ENCODE assay signal across 22 mouse cellular contexts in the genomic region with DNA sequence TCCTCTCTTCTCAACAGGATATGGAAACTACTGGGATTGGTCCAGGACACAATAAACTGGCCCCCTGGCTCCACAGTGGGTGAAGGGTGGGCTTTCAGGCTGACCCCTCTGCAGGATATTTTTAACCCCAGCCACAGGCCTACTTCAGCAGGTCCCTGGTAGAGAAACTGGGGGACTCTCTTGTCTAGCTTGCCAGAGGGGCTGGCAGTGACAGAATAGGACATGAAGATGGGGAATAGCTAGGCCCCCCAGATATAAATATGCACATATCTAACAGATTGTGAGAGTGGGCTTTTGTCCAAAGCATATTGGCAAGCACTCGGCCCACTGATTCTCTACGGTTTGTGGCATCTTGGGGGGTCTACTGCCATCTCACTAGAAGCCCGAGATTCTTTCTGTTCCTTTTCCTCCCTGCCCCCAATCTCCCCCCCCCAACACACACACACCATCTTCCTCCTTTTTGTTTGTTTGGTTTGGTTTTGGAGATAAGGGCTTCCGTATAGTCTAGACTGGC.
"Had no signal": no experiment of that assay in that cellular context is flagged by ENCODE, and none has a peak within 500 bp of the region (broad histone marks: within the 10 kb centered on the region; RNA-seq: fewer than 3 reads in every experiment).

No protein-coding gene starts in this region.

- H3K4me3 ChIP-seq: layer of hippocampus, adult 2 months; limb, embryonic 10.5 days; limb, embryonic 13.5 days; liver, embryonic 12.5 days; liver, embryonic 15.5 days; midbrain, embryonic 13.5 days; myocyte; neural tube, embryonic 13.5 days had no signal

- H3K27ac ChIP-seq: layer of hippocampus, adult 2 months; limb, embryonic 10.5 days; limb, embryonic 13.5 days; liver, embryonic 12.5 days; liver, embryonic 15.5 days; midbrain, embryonic 13.5 days; neural tube, embryonic 13.5 days; stomach, postnatal 0 days had no signal

- ATAC-seq: midbrain, embryonic 13.5 days; midbrain, embryonic 16.5 days had no signal

- H3K4me2 ChIP-seq: limb, embryonic 13.5 days; liver, embryonic 12.5 days; liver, embryonic 15.5 days; midbrain, embryonic 13.5 days; neural tube, embryonic 13.5 days had no signal

- H3K36me3 ChIP-seq: limb, embryonic 10.5 days; limb, embryonic 13.5 days; liver, embryonic 12.5 days; liver, embryonic 15.5 days; midbrain, embryonic 13.5 days; neural tube, embryonic 13.5 days had no signal

- H3K9ac ChIP-seq: limb, embryonic 13.5 days; liver, embryonic 12.5 days; liver, embryonic 15.5 days; midbrain, embryonic 13.5 days; neural tube, embryonic 13.5 days had no signal

- H3K4me1 ChIP-seq: liver, embryonic 15.5 days; midbrain, embryonic 13.5 days; neural tube, embryonic 13.5 days had no signal

- H3K9me3 ChIP-seq: limb, embryonic 10.5 days; limb, embryonic 13.5 days; liver, embryonic 12.5 days; liver, embryonic 15.5 days; midbrain, embryonic 13.5 days; neural tube, embryonic 13.5 days had no signal

- DNase-seq: kidney, adult 18-20 months; kidney, adult 9 months; kidney, postnatal 14 days; layer of hippocampus, adult 9-11 months; liver; lung, adult 2 months; lung, postnatal 10 days; lung, postnatal 4 days; right cerebral cortex, postnatal 4 days; thymus, adult 2 months; thymus, postnatal 14 days; thymus, postnatal 4 days had no signal
